Mouse (Mus musculus): Measurements from ENCODE around the gene Dnajc10. TPM values are rescaled to one million over a fixed set of nuclear protein-coding genes. Genes with fewer than 3 reads are reported as not detected.

Gene Dnajc10
- polyA plus RNA-seq, 1 experiment from 2014 or later: 42.6 TPM

GRCm38 (mm10) chr2:80374892-80375291, 59.6 kb downstream of the Dnajc10 start:
- H3K4me3 ChIP-seq (ENCODE audit: low read depth, low read length): no peak overlapping the region
- DNase-seq (ENCODE audit: low spot score): no peak
- no peaks in the 10 kb centered on the region for H3K4me1 ChIP-seq (replicated peaks; ENCODE audit: control insufficient read depth, insufficient read depth, low read length)
- H3K4me2 ChIP-seq: no peak overlapping the region
- no peak overlapping the region for H3K27ac ChIP-seq (ENCODE audit: low read depth, low read length)
- ATAC-seq (replicated peaks; ENCODE audit: low FRiP score): no peak
- H3K36me3 ChIP-seq (ENCODE audit: control insufficient read depth, insufficient read depth, low read length): no peaks in the 10 kb centered on the region
- H3K27me3 ChIP-seq (replicated peaks; ENCODE audit: control insufficient read depth, insufficient read depth, low read length): no peaks in the 10 kb centered on the region
- H3K9me3 ChIP-seq (ENCODE audit: control insufficient read depth, low read length): no peaks in the 10 kb centered on the region
- H3K9ac ChIP-seq (ENCODE audit: low read depth, low read length): no peak overlapping the region

- H3K36me3 ChIP-seq (ENCODE audit: control insufficient read depth, insufficient read depth, low read length): no peaks in the 10 kb centered on the region
- H3K4me2 ChIP-seq: no peak overlapping the region
- no peaks in the 10 kb centered on the region for H3K4me1 ChIP-seq (replicated peaks; ENCODE audit: control insufficient read depth, insufficient read depth, low read length)
- DNase-seq (ENCODE audit: low spot score) (no peak), ATAC-seq (replicated peaks; ENCODE audit: low FRiP score) (no peak)
- no peaks in the 10 kb centered on the region for H3K9me3 ChIP-seq (ENCODE audit: control insufficient read depth, low read length)
- 87% methylated on average over 5 of the region's 5 CpGs for WGBS
- H3K9ac ChIP-seq (ENCODE audit: low read depth, low read length): no peak overlapping the region
- H3K4me3 ChIP-seq (ENCODE audit: low read depth, low read length): no peak overlapping the region
- no peaks in the 10 kb centered on the region for H3K27me3 ChIP-seq (replicated peaks; ENCODE audit: control insufficient read depth, insufficient read depth, low read length)
- no peak overlapping the region for H3K27ac ChIP-seq (ENCODE audit: low read depth, low read length)
Observed at GRCm38 (mm10) chr2:80379848-80380247, 64.6 kb downstream of the Dnajc10 start.

GRCm38 (mm10) chr2:80384447-80384846, 69.2 kb downstream of the Dnajc10 start:
- H3K27ac ChIP-seq (ENCODE audit: low read depth, low read length): no peak overlapping the region
- no peaks in the 10 kb centered on the region for H3K27me3 ChIP-seq (replicated peaks; ENCODE audit: control insufficient read depth, insufficient read depth, low read length)
- no peaks in the 10 kb centered on the region for H3K9me3 ChIP-seq (ENCODE audit: control insufficient read depth, low read length)
- no peaks in the 10 kb centered on the region for H3K4me1 ChIP-seq (replicated peaks; ENCODE audit: control insufficient read depth, insufficient read depth, low read length)
- 58% methylated on average over 4 of the region's 4 CpGs for WGBS
- no peak overlapping the region for H3K4me3 ChIP-seq (ENCODE audit: low read depth, low read length)
- no peak overlapping the region for H3K4me2 ChIP-seq
- no peaks in the 10 kb centered on the region for H3K36me3 ChIP-seq (ENCODE audit: control insufficient read depth, insufficient read depth, low read length)
- ATAC-seq (replicated peaks; ENCODE audit: low FRiP score) (no peak), DNase-seq (ENCODE audit: low spot score) (no peak)
- no peak overlapping the region for H3K9ac ChIP-seq (ENCODE audit: low read depth, low read length)

- Histone ChIP-seq H3K36me3 (ENCODE audit: control insufficient read depth, insufficient read depth, low read length) (no peaks in the 10 kb centered on the region), H3K4me3 (ENCODE audit: low read depth, low read length) (no peak overlapping the region), H3K4me1 (replicated peaks; ENCODE audit: control insufficient read depth, insufficient read depth, low read length) (no peaks in the 10 kb centered on the region), H3K27ac (ENCODE audit: low read depth, low read length) (no peak overlapping the region), H3K9ac (ENCODE audit: low read depth, low read length) (no peak overlapping the region), H3K27me3 (replicated peaks; ENCODE audit: control insufficient read depth, insufficient read depth, low read length) (no peaks in the 10 kb centered on the region), H3K9me3 (ENCODE audit: control insufficient read depth, low read length) (no peaks in the 10 kb centered on the region), H3K4me2 (no peak overlapping the region)
- DNase-seq (ENCODE audit: low spot score) (no peak), ATAC-seq (replicated peaks; ENCODE audit: low FRiP score) (no peak)
- 85% methylated on average over 2 of the region's 2 CpGs for WGBS
Observed at GRCm38 (mm10) chr2:80386255-80386654, 71.0 kb downstream of the Dnajc10 start.

GRCm38 (mm10) chr2:80387668-80388067, 72.4 kb downstream of the Dnajc10 start:
- Histone ChIP-seq H3K4me3 (ENCODE audit: low read depth, low read length) (no peak overlapping the region), H3K4me2 (no peak overlapping the region), H3K27me3 (replicated peaks; ENCODE audit: control insufficient read depth, insufficient read depth, low read length) (no peaks in the 10 kb centered on the region), H3K36me3 (ENCODE audit: control insufficient read depth, insufficient read depth, low read length) (no peaks in the 10 kb centered on the region), H3K4me1 (replicated peaks; ENCODE audit: control insufficient read depth, insufficient read depth, low read length) (no peaks in the 10 kb centered on the region), H3K9ac (ENCODE audit: low read depth, low read length) (no peak overlapping the region), H3K27ac (ENCODE audit: low read depth, low read length) (no peak overlapping the region), H3K9me3 (ENCODE audit: control insufficient read depth, low read length) (no peaks in the 10 kb centered on the region)
- ATAC-seq (replicated peaks; ENCODE audit: low FRiP score): no peak
- 82% methylated on average over 9 of the region's 9 CpGs for WGBS
- no peak for DNase-seq (ENCODE audit: low spot score)

GRCm38 (mm10) chr2:80388341-80388740, 73.1 kb downstream of the Dnajc10 start:
- WGBS: 85% methylated on average over 3 of the region's 3 CpGs
- Histone ChIP-seq H3K4me3 (ENCODE audit: low read depth, low read length) (no peak overlapping the region), H3K27me3 (replicated peaks; ENCODE audit: control insufficient read depth, insufficient read depth, low read length) (no peaks in the 10 kb centered on the region), H3K27ac (ENCODE audit: low read depth, low read length) (no peak overlapping the region), H3K4me1 (replicated peaks; ENCODE audit: control insufficient read depth, insufficient read depth, low read length) (no peaks in the 10 kb centered on the region), H3K9me3 (ENCODE audit: control insufficient read depth, low read length) (no peaks in the 10 kb centered on the region), H3K36me3 (ENCODE audit: control insufficient read depth, insufficient read depth, low read length) (no peaks in the 10 kb centered on the region), H3K9ac (ENCODE audit: low read depth, low read length) (no peak overlapping the region), H3K4me2 (no peak overlapping the region)
- no peak for DNase-seq (ENCODE audit: low spot score)
- ATAC-seq (replicated peaks; ENCODE audit: low FRiP score): no peak

- H3K36me3 ChIP-seq (ENCODE audit: control insufficient read depth, insufficient read depth, low read length): no peaks in the 10 kb centered on the region
- H3K27ac ChIP-seq (ENCODE audit: low read depth, low read length): no peak overlapping the region
- H3K4me3 ChIP-seq (ENCODE audit: low read depth, low read length): no peak overlapping the region
- no peak overlapping the region for H3K4me2 ChIP-seq
- DNase-seq (ENCODE audit: low spot score) (no peak), ATAC-seq (replicated peaks; ENCODE audit: low FRiP score) (no peak)
- no peak overlapping the region for H3K9ac ChIP-seq (ENCODE audit: low read depth, low read length)
- H3K9me3 ChIP-seq (ENCODE audit: control insufficient read depth, low read length): no peaks in the 10 kb centered on the region
- no peaks in the 10 kb centered on the region for H3K27me3 ChIP-seq (replicated peaks; ENCODE audit: control insufficient read depth, insufficient read depth, low read length)
- H3K4me1 ChIP-seq (replicated peaks; ENCODE audit: control insufficient read depth, insufficient read depth, low read length): no peaks in the 10 kb centered on the region
- WGBS: 56% methylated on average over 7 of the region's 7 CpGs
Observed at GRCm38 (mm10) chr2:80396057-80396456, 80.8 kb downstream of the Dnajc10 start.

- H3K9me3 ChIP-seq (ENCODE audit: control insufficient read depth, low read length): no peaks in the 10 kb centered on the region
- H3K27me3 ChIP-seq (replicated peaks; ENCODE audit: control insufficient read depth, insufficient read depth, low read length): no peaks in the 10 kb centered on the region
- ATAC-seq (replicated peaks; ENCODE audit: low FRiP score) (no peak), DNase-seq (ENCODE audit: low spot score) (no peak)
- H3K4me1 ChIP-seq (replicated peaks; ENCODE audit: control insufficient read depth, insufficient read depth, low read length): no peaks in the 10 kb centered on the region
- 59% methylated on average over 3 of the region's 3 CpGs for WGBS
- no peak overlapping the region for H3K4me3 ChIP-seq (ENCODE audit: low read depth, low read length)
- H3K27ac ChIP-seq (ENCODE audit: low read depth, low read length): no peak overlapping the region
- H3K36me3 ChIP-seq (ENCODE audit: control insufficient read depth, insufficient read depth, low read length): no peaks in the 10 kb centered on the region
- H3K9ac ChIP-seq (ENCODE audit: low read depth, low read length): no peak overlapping the region
- no peak overlapping the region for H3K4me2 ChIP-seq
Observed at GRCm38 (mm10) chr2:80396864-80397263, 81.6 kb downstream of the Dnajc10 start.

GRCm38 (mm10) chr2:80398595-80399099, 83.4 kb downstream of the Dnajc10 start:
- Histone ChIP-seq H3K27ac (ENCODE audit: low read depth, low read length) (no peak overlapping the region), H3K4me2 (no peak overlapping the region)
- 40% methylated on average over 3 of the region's 3 CpGs for WGBS

More at GRCm38 (mm10) chr2:80398595-80399099, 83.4 kb downstream of the Dnajc10 start:
- Histone ChIP-seq H3K9me3 (ENCODE audit: control insufficient read depth, low read length) (no peaks in the 10 kb centered on the region), H3K27me3 (replicated peaks; ENCODE audit: control insufficient read depth, insufficient read depth, low read length) (no peaks in the 10 kb centered on the region), H3K36me3 (ENCODE audit: control insufficient read depth, insufficient read depth, low read length) (no peaks in the 10 kb centered on the region), H3K4me3 (ENCODE audit: low read depth, low read length) (no peak overlapping the region), H3K9ac (ENCODE audit: low read depth, low read length) (no peak overlapping the region), H3K4me1 (replicated peaks; ENCODE audit: control insufficient read depth, insufficient read depth, low read length) (no peaks in the 10 kb centered on the region)
- no peak for ATAC-seq (replicated peaks; ENCODE audit: low FRiP score)
- no peak for DNase-seq (ENCODE audit: low spot score)
